Mouse (Mus musculus): Measurements from ENCODE around the gene Sema3d. TPM values are rescaled to one million over a fixed set of nuclear protein-coding genes. Genes with fewer than 3 reads are reported as not detected.

Gene Sema3d
- polyA plus RNA-seq, 1 experiment, result 10.2 TPM

DNA sequence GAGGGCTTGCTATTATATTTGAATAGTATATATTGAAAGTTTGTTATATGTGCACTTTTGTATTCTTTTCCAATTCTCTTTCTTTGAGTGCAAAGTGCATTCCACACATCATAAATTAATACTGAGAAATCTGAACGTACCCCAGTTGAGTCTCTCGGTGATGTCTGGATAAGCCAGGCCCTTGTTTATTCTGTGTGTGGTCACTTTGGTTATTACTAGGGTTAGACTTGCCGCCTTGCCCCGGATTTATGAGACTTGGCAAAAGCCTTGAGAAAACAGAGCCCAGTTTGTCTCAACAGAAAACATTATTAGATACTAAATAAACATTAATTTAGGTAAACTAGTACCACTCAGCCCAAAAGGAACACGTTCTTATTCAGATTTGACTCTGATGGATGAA, 40.1 kb downstream of the Sema3d start:
- Histone ChIP-seq H3K27me3 (ENCODE audit: control insufficient read depth, insufficient read depth, insufficient read length) (no peaks in the 10 kb centered on the region), H3ac (ENCODE audit: control insufficient read depth, insufficient read length) (no peak overlapping the region), H3K79me2 (ENCODE audit: control insufficient read depth, insufficient read depth) (no peaks in the 10 kb centered on the region), H3K4me2 (ENCODE audit: low read depth) (no peak overlapping the region), H3K4me3 (no peak overlapping the region), H3K36me3 (ENCODE audit: control insufficient read depth, insufficient read depth) (no peaks in the 10 kb centered on the region)
- TF ChIP-seq TCF3 (IDR thresholded peaks at IDR 0.05; ENCODE audit: insufficient read length, low read depth) (no peak), REST (IDR thresholded peaks at IDR 0.05; ENCODE audit: insufficient read depth, insufficient read length) (no peak), CEBPB (IDR thresholded peaks at IDR 0.05; ENCODE audit: insufficient read depth, poor library complexity, severe bottlenecking) (no peak), POLR2A (IDR thresholded peaks at IDR 0.05; ENCODE audit: insufficient read length, low read depth) (no peak), E2F4 (IDR thresholded peaks at IDR 0.05; ENCODE audit: insufficient read depth) (no peak), USF1 (IDR thresholded peaks at IDR 0.05; ENCODE audit: low read depth) (no peak), TCF12 (IDR thresholded peaks at IDR 0.05; ENCODE audit: insufficient read depth, poor library complexity, severe bottlenecking) (no peak), MYOG (IDR thresholded peaks at IDR 0.05; ENCODE audit: control insufficient read depth in 1 of 3, insufficient read depth in 1 of 3, insufficient read length in 2 of 3, low read depth in 2 of 3) (no peak), MAX (IDR thresholded peaks at IDR 0.05; ENCODE audit: low read depth) (no peak), POLR2AphosphoS2 (IDR thresholded peaks at IDR 0.05; ENCODE audit: insufficient read length, low read depth) (no peak), MYOD1 (IDR thresholded peaks at IDR 0.05; ENCODE audit: control insufficient read depth in 1 of 3, insufficient read length in 2 of 3, low read depth in 2 of 3) (no peak), SRF (IDR thresholded peaks at IDR 0.05; ENCODE audit: control insufficient read depth, insufficient read length, low read depth) (no peak)

DNA sequence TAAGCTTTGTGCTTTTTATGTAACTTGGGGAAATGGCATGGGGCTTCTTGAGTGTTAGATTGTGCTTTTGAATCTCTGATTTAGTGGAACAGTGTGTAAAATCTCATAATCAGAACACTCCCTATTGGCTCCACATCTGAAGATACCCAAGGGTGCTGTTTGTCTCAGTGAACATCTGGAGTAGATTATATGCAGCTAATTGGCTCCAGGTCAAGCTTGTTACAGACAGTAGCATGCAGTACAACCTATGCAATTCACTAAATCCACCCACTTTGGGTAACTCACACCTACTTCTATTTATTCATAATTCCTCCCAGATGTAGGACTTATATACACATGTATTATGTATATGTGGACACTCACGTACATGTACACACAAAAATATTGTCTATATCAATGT, 58.6 kb downstream of the Sema3d start:
- no peak for TF ChIP-seq MAX (IDR thresholded peaks at IDR 0.05; ENCODE audit: low read depth)
- no peak for TF ChIP-seq SRF (IDR thresholded peaks at IDR 0.05; ENCODE audit: control insufficient read depth, insufficient read length, low read depth)
- TF ChIP-seq CEBPB (IDR thresholded peaks at IDR 0.05; ENCODE audit: insufficient read depth, poor library complexity, severe bottlenecking), result no peak
- TF ChIP-seq MYOG (IDR thresholded peaks at IDR 0.05; ENCODE audit: control insufficient read depth in 1 of 3, insufficient read depth in 1 of 3, insufficient read length in 2 of 3, low read depth in 2 of 3), result no peak
- TF ChIP-seq TCF3 (IDR thresholded peaks at IDR 0.05; ENCODE audit: insufficient read length, low read depth), result no peak
- no peak for TF ChIP-seq E2F4 (IDR thresholded peaks at IDR 0.05; ENCODE audit: insufficient read depth)
- no peak for TF ChIP-seq POLR2AphosphoS2 (IDR thresholded peaks at IDR 0.05; ENCODE audit: insufficient read length, low read depth)
- TF ChIP-seq USF1 (IDR thresholded peaks at IDR 0.05; ENCODE audit: low read depth), result no peak
- TF ChIP-seq MYOD1 (IDR thresholded peaks at IDR 0.05; ENCODE audit: control insufficient read depth in 1 of 3, insufficient read length in 2 of 3, low read depth in 2 of 3), result no peak
- TF ChIP-seq POLR2A (IDR thresholded peaks at IDR 0.05; ENCODE audit: insufficient read length, low read depth), result no peak
- no peak for TF ChIP-seq TCF12 (IDR thresholded peaks at IDR 0.05; ENCODE audit: insufficient read depth, poor library complexity, severe bottlenecking)
- no peak for TF ChIP-seq REST (IDR thresholded peaks at IDR 0.05; ENCODE audit: insufficient read depth, insufficient read length)
- H3ac ChIP-seq (ENCODE audit: control insufficient read depth, insufficient read length), result no peak overlapping the region
- H3K79me2 ChIP-seq (ENCODE audit: control insufficient read depth, insufficient read depth), result no peaks in the 10 kb centered on the region
- no peak overlapping the region for H3K4me2 ChIP-seq (ENCODE audit: low read depth)
- no peaks in the 10 kb centered on the region for H3K27me3 ChIP-seq (ENCODE audit: control insufficient read depth, insufficient read depth, insufficient read length)
- H3K36me3 ChIP-seq (ENCODE audit: control insufficient read depth, insufficient read depth), result no peaks in the 10 kb centered on the region
- no peak overlapping the region for H3K4me3 ChIP-seq

GRCm38 (mm10) chr5:12442176-12443105, 59.3 kb downstream of the Sema3d start:
- H3K36me3 ChIP-seq (ENCODE audit: control insufficient read depth, insufficient read depth), result no peaks in the 10 kb centered on the region
- TF ChIP-seq CEBPB (IDR thresholded peaks at IDR 0.05; ENCODE audit: insufficient read depth, poor library complexity, severe bottlenecking), result no peak
- TF ChIP-seq POLR2A (IDR thresholded peaks at IDR 0.05; ENCODE audit: insufficient read length, low read depth), result no peak
- TF ChIP-seq POLR2AphosphoS2 (IDR thresholded peaks at IDR 0.05; ENCODE audit: insufficient read length, low read depth), result no peak
- TF ChIP-seq TCF3 (IDR thresholded peaks at IDR 0.05; ENCODE audit: insufficient read length, low read depth), result no peak
- no peak for TF ChIP-seq TCF12 (IDR thresholded peaks at IDR 0.05; ENCODE audit: insufficient read depth, poor library complexity, severe bottlenecking)
- no peak for TF ChIP-seq MYOG (IDR thresholded peaks at IDR 0.05; ENCODE audit: control insufficient read depth in 1 of 3, insufficient read depth in 1 of 3, insufficient read length in 2 of 3, low read depth in 2 of 3)
- TF ChIP-seq USF1 (IDR thresholded peaks at IDR 0.05; ENCODE audit: low read depth), result no peak
- TF ChIP-seq E2F4 (IDR thresholded peaks at IDR 0.05; ENCODE audit: insufficient read depth), result no peak
- no peak for TF ChIP-seq REST (IDR thresholded peaks at IDR 0.05; ENCODE audit: insufficient read depth, insufficient read length)
- TF ChIP-seq MYOD1 (IDR thresholded peaks at IDR 0.05; ENCODE audit: control insufficient read depth in 1 of 3, insufficient read length in 2 of 3, low read depth in 2 of 3), result no peak
- TF ChIP-seq SRF (IDR thresholded peaks at IDR 0.05; ENCODE audit: control insufficient read depth, insufficient read length, low read depth), result no peak
- TF ChIP-seq MAX (IDR thresholded peaks at IDR 0.05; ENCODE audit: low read depth), result no peak
- no peaks in the 10 kb centered on the region for H3K79me2 ChIP-seq (ENCODE audit: control insufficient read depth, insufficient read depth)
- H3K4me3 ChIP-seq, result no peak overlapping the region
- H3K27me3 ChIP-seq (ENCODE audit: control insufficient read depth, insufficient read depth, insufficient read length), result no peaks in the 10 kb centered on the region
- no peak overlapping the region for H3ac ChIP-seq (ENCODE audit: control insufficient read depth, insufficient read length)
- no peak overlapping the region for H3K4me2 ChIP-seq (ENCODE audit: low read depth)

DNA sequence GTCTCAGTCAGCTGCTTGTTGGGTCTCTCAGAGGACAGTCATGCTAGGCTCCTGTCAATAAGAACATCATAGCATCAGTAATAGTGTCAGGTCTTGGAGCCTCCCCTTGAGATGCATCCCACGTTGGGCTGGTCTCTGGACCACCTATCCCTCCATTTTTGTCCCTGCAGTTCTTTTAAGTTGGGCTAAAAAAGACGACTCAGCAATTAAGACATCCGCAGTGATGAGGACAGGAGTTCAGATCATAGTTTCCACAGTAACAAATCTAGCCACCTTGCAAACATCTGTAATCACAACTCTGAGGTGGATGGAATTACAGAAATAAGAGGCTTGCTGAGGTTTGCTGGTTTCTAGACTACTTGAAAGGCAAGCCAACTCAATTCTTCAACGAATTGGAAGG, 67.9 kb downstream of the Sema3d start:
- Histone ChIP-seq H3K36me3 (ENCODE audit: control insufficient read depth, insufficient read depth) (no peaks in the 10 kb centered on the region), H3ac (ENCODE audit: control insufficient read depth, insufficient read length) (no peak overlapping the region), H3K4me2 (ENCODE audit: low read depth) (no peak overlapping the region), H3K4me3 (no peak overlapping the region), H3K79me2 (ENCODE audit: control insufficient read depth, insufficient read depth) (no peaks in the 10 kb centered on the region), H3K27me3 (ENCODE audit: control insufficient read depth, insufficient read depth, insufficient read length) (no peaks in the 10 kb centered on the region)
- no peak for TF ChIP-seq REST (IDR thresholded peaks at IDR 0.05; ENCODE audit: insufficient read depth, insufficient read length)
- TF ChIP-seq TCF3 (IDR thresholded peaks at IDR 0.05; ENCODE audit: insufficient read length, low read depth), result no peak
- no peak for TF ChIP-seq SRF (IDR thresholded peaks at IDR 0.05; ENCODE audit: control insufficient read depth, insufficient read length, low read depth)
- no peak for TF ChIP-seq MYOD1 (IDR thresholded peaks at IDR 0.05; ENCODE audit: control insufficient read depth in 1 of 3, insufficient read length in 2 of 3, low read depth in 2 of 3)
- TF ChIP-seq E2F4 (IDR thresholded peaks at IDR 0.05; ENCODE audit: insufficient read depth), result no peak
- TF ChIP-seq CEBPB (IDR thresholded peaks at IDR 0.05; ENCODE audit: insufficient read depth, poor library complexity, severe bottlenecking), result no peak

Measured in myocyte (in vitro differentiated cells).